Mouse (Mus musculus) liver, embryonic 15.5 days (tissue): ENCODE measurements around the gene Pla2g12a. TPM values are rescaled to one million over a fixed set of nuclear protein-coding genes. Genes with fewer than 3 reads are reported as not detected.

Experiments used
- ATAC-seq: fragments of 200-750 bp; cut with Nextera tagmentation; 2 replicates; pipeline ENCODE4 v1.8.0; 2017; ENCODE audit warnings: moderate number of reproducible peaks, mild to moderate bottlenecking, moderate library complexity; ENCODE audit not compliant: insufficient read depth
- H3K27ac ChIP-seq: fragments of 300-500 bp; sonication (generic); replicated peaks from 2 replicates; pipeline ENCODE4 v1.5.1; 2015; ENCODE audit warnings: mild to moderate bottlenecking, inconsistent platforms
- H3K27me3 ChIP-seq: fragments of 300-500 bp; sonication (generic); 2 replicates; pipeline ENCODE4 v1.6.1; 2015; ENCODE audit warnings: mild to moderate bottlenecking, inconsistent platforms
- H3K36me3 ChIP-seq: fragments of 300-500 bp; sonication (generic); replicated peaks from 2 replicates; pipeline ENCODE4 v1.6.1; 2015; ENCODE audit warnings: moderate library complexity, mild to moderate bottlenecking, inconsistent platforms
- H3K4me1 ChIP-seq: fragments of 300-500 bp; sonication (generic); replicated peaks from 2 replicates; pipeline ENCODE4 v1.6.1; 2015; ENCODE audit warnings: inconsistent platforms
- H3K4me2 ChIP-seq: fragments of 300-500 bp; sonication (generic); 2 replicates; pipeline ENCODE4 v1.6.1; 2015; ENCODE audit warnings: moderate library complexity, mild to moderate bottlenecking, inconsistent platforms
- H3K4me3 ChIP-seq: fragments of 300-500 bp; sonication (generic); replicated peaks from 2 replicates; pipeline ENCODE4 v1.5.1; 2015; ENCODE audit warnings: mild to moderate bottlenecking, inconsistent platforms
- H3K9ac ChIP-seq: fragments of 300-500 bp; sonication (generic); 2 replicates; pipeline ENCODE4 v1.6.1; 2015; ENCODE audit warnings: moderate library complexity, mild to moderate bottlenecking, inconsistent platforms
- H3K9me3 ChIP-seq: fragments of 300-500 bp; sonication (generic); replicated peaks from 2 replicates; pipeline ENCODE4 v1.6.1; 2016; ENCODE audit warnings: inconsistent platforms
- WGBS: fragments of 180-500 bp; shearing (Covaris S2); methylation state at CpG from one replicate; pipeline ENCODE4 v1.1.7; 2015; ENCODE audit warnings: mixed read lengths; ENCODE audit not compliant: insufficient replicate concordance; 5-methylcytosine and 5-hydroxymethylcytosine counted together
- polyA plus RNA-seq: library from polyadenylated mRNA; unstranded; fragments of >200 nt; fragmentation: Nextera tagmentation; extraction: Ambion mirVana; gene quantifications from 2 replicates; pipeline ENCODE4 v1.2.1, GENCODE M21; 2015

The Pla2g12a gene
- polyA plus RNA-seq, 1 experiment from 2014 or later: 71.4 TPM

- no peaks in the 10 kb centered on the region for H3K36me3 ChIP-seq
- no peaks in the 10 kb centered on the region for H3K9me3 ChIP-seq
- no peaks in the 10 kb centered on the region for H3K27me3 ChIP-seq
- no peak for ATAC-seq
- WGBS: 85% methylated on average over 10 of the region's 10 CpGs
- H3K4me1 ChIP-seq: peaks cover 47% of the 10 kb centered on the region
- no peak overlapping the region for H3K9ac ChIP-seq
- H3K4me3 ChIP-seq: no peak overlapping the region
- H3K27ac ChIP-seq: no peak overlapping the region
- 0 out of 2 replicates have a peak overlapping the region, but pooled peaks have one; percentile 96 for H3K4me2 ChIP-seq
These were observed 1.1 kb upstream of the Pla2g12a start for GRCm38 (mm10) chr3:129877327-129877726.

GRCm38 (mm10) chr3:129879131-129879757 lies 838 bp downstream of the Pla2g12a start:
- WGBS: under 1% methylated on average over 24 of the region's 25 CpGs

GRCm38 (mm10) chr3:129879913-129880312 lies 1.5 kb downstream of the Pla2g12a start:
- Histone ChIP-seq H3K27ac (peak overlapping the region; percentile 83), H3K27me3 (no peaks in the 10 kb centered on the region), H3K4me2 (peak overlapping the region; percentile 96), H3K9me3 (no peaks in the 10 kb centered on the region), H3K9ac (peak overlapping the region; percentile 79), H3K4me1 (peaks cover 70% of the 10 kb centered on the region), H3K36me3 (no peaks in the 10 kb centered on the region), H3K4me3 (peak overlapping the region; percentile 80)
- no peak for ATAC-seq
- WGBS: 60% methylated on average over 2 of the region's 2 CpGs

More at GRCm38 (mm10) chr3:129879131-129879757, 838 bp downstream of the Pla2g12a start:
- H3K36me3 ChIP-seq: no peaks in the 10 kb centered on the region
- peaks cover 63% of the 10 kb centered on the region for H3K4me1 ChIP-seq
- ATAC-seq: peak; percentile 64
- no peaks in the 10 kb centered on the region for H3K27me3 ChIP-seq
- peak overlapping the region; percentile 96 for H3K4me2 ChIP-seq
- no peaks in the 10 kb centered on the region for H3K9me3 ChIP-seq
- H3K27ac ChIP-seq: peak overlapping the region; percentile 83
- H3K9ac ChIP-seq: peak overlapping the region; percentile 79
- peak overlapping the region; percentile 80 for H3K4me3 ChIP-seq

- Histone ChIP-seq H3K9me3 (no peaks in the 10 kb centered on the region), H3K27ac (peak overlapping the region; percentile 81), H3K4me1 (peaks cover 81% of the 10 kb centered on the region), H3K4me2 (peak overlapping the region; percentile 96), H3K4me3 (peak overlapping the region; percentile 46), H3K9ac (peak overlapping the region; percentile 43), H3K27me3 (no peaks in the 10 kb centered on the region), H3K36me3 (no peaks in the 10 kb centered on the region)
- 10% methylated on average over 8 of the region's 8 CpGs for WGBS
- ATAC-seq: peak; percentile 59
These were observed 2.7 kb downstream of the Pla2g12a start for GRCm38 (mm10) chr3:129880925-129881593.

DNA sequence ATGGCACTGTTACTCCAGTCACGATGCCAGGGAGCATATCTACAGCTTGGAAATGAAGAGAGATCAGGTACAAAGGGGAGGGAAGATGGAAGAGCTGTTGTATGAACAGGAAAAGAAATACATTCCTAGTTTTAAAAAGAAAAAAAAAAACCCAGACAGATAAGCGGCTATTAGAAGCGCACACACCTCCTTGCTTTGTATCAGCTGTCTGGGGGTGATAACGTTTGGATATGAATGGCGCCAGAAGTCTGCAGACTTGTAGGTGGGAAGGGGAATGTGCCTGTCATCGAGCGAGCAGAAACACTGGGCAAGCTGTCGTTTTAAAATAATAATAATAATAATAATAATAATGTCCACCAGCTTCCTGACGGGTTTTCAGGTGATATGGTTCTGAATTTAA lies 7.2 kb downstream of the Pla2g12a start:
- Histone ChIP-seq H3K4me2 (peak overlapping the region; percentile 48), H3K9me3 (no peaks in the 10 kb centered on the region), H3K4me1 (peaks cover 75% of the 10 kb centered on the region), H3K4me3 (no peak overlapping the region), H3K27ac (peak overlapping the region; percentile 55), H3K36me3 (peaks cover 12% of the 10 kb centered on the region), H3K9ac (peak overlapping the region; percentile 14; the same call in 1 of the 2 replicates), H3K27me3 (no peaks in the 10 kb centered on the region)
- 24% methylated on average over 9 of the region's 9 CpGs for WGBS
- peak; percentile 43; the same call in 1 of the 2 replicates for ATAC-seq

- H3K4me2 ChIP-seq: peak overlapping the region; percentile 48
- no peaks in the 10 kb centered on the region for H3K27me3 ChIP-seq
- peaks cover 20% of the 10 kb centered on the region for H3K36me3 ChIP-seq
- ATAC-seq: 0 out of 2 replicates have a peak, but pooled peaks have one; percentile 23
- no peaks in the 10 kb centered on the region for H3K9me3 ChIP-seq
- H3K27ac ChIP-seq: peak overlapping the region; percentile 64
- no peak overlapping the region for H3K4me3 ChIP-seq
- WGBS: 74% methylated on average over 5 of the region's 5 CpGs
- no peak overlapping the region; the same call in 1 of the 2 replicates for H3K9ac ChIP-seq
- H3K4me1 ChIP-seq: peaks cover 67% of the 10 kb centered on the region
These were observed 8.0 kb downstream of the Pla2g12a start for GRCm38 (mm10) chr3:129886430-129886829.

GRCm38 (mm10) chr3:129887779-129888517 lies 9.5 kb downstream of the Pla2g12a start:
- H3K4me3 ChIP-seq: no peak overlapping the region
- H3K9me3 ChIP-seq: no peaks in the 10 kb centered on the region
- H3K4me2 ChIP-seq: no peak overlapping the region
- peaks cover 32% of the 10 kb centered on the region for H3K36me3 ChIP-seq
- 74% methylated on average over 13 of the region's 13 CpGs for WGBS
- H3K27ac ChIP-seq: no peak overlapping the region
- H3K4me1 ChIP-seq: peaks cover 55% of the 10 kb centered on the region
- no peaks in the 10 kb centered on the region for H3K27me3 ChIP-seq
- no peak for ATAC-seq
- H3K9ac ChIP-seq: no peak overlapping the region

DNA sequence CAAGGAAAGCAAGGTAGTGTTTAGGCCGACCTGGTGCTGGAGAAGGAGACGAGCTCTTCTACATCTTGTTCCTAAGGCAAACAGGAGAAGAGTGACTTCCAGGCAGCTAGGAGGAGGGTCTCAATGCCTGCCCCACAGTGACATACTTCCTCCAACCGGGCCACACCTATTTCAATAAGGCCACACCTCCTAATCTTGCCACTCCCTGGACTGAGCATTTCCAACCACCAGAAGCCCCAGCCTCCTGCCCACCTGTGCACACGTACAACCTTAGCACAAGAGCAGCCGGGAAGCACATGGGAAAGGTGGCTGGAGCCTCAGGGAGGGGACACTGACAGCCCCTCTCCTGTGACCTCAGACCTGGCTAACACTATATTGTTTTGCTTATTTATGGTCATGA lies 13.6 kb downstream of the Pla2g12a start:
- H3K9ac ChIP-seq: no peak overlapping the region
- no peak overlapping the region for H3K27ac ChIP-seq
- no peaks in the 10 kb centered on the region for H3K9me3 ChIP-seq
- ATAC-seq: no peak
- WGBS: 60% methylated on average over 5 of the region's 5 CpGs
- peaks cover 62% of the 10 kb centered on the region for H3K36me3 ChIP-seq
- H3K4me3 ChIP-seq: no peak overlapping the region
- no peaks in the 10 kb centered on the region for H3K27me3 ChIP-seq
- H3K4me1 ChIP-seq: peaks cover 27% of the 10 kb centered on the region
- no peak overlapping the region for H3K4me2 ChIP-seq

GRCm38 (mm10) chr3:129893143-129893542 lies 14.7 kb downstream of the Pla2g12a start:
- Histone ChIP-seq H3K4me1 (peaks cover 21% of the 10 kb centered on the region), H3K27me3 (no peaks in the 10 kb centered on the region), H3K4me2 (no peak overlapping the region), H3K9me3 (no peaks in the 10 kb centered on the region), H3K27ac (no peak overlapping the region), H3K4me3 (no peak overlapping the region), H3K9ac (no peak overlapping the region), H3K36me3 (peaks cover 63% of the 10 kb centered on the region)
- 86% methylated on average over 3 of the region's 3 CpGs for WGBS
- ATAC-seq: no peak

GRCm38 (mm10) chr3:129896591-129896990 lies 18.2 kb downstream of the Pla2g12a start:
- H3K9ac ChIP-seq: no peak overlapping the region
- no peaks in the 10 kb centered on the region for H3K27me3 ChIP-seq
- no peak overlapping the region for H3K4me2 ChIP-seq
- H3K27ac ChIP-seq: no peak overlapping the region; the same call in 1 of the 2 replicates
- peaks cover 43% of the 10 kb centered on the region for H3K4me1 ChIP-seq
- no peak for ATAC-seq
- peaks cover 50% of the 10 kb centered on the region for H3K36me3 ChIP-seq
- H3K9me3 ChIP-seq: no peaks in the 10 kb centered on the region
- WGBS: 62% methylated on average over 6 of the region's 6 CpGs
- H3K4me3 ChIP-seq: no peak overlapping the region

GRCm38 (mm10) chr3:129898886-129899285 lies 20.5 kb downstream of the Pla2g12a start:
- H3K9me3 ChIP-seq: no peaks in the 10 kb centered on the region
- H3K27ac ChIP-seq: no peak overlapping the region
- H3K36me3 ChIP-seq: peaks cover 29% of the 10 kb centered on the region
- no peak overlapping the region for H3K9ac ChIP-seq
- no peak overlapping the region for H3K4me2 ChIP-seq
- H3K27me3 ChIP-seq: no peaks in the 10 kb centered on the region
- no peak for ATAC-seq
- H3K4me3 ChIP-seq: no peak overlapping the region
- peaks cover 63% of the 10 kb centered on the region for H3K4me1 ChIP-seq
- WGBS: 67% methylated on average over 4 of the region's 4 CpGs
